Mouse (Mus musculus) testis, postnatal 14 days (tissue): Measurements from ENCODE around the gene Rnf157.
A peak's percentile ranks its signal among the peaks of the same experiment; 100 is the strongest.
"Not testable (repeated sequence)": the region's sequence is repeated elsewhere in the genome, so short reads cannot be mapped to it uniquely, and the experiment has no call there.

ENCODE experiments used
- DNase-seq: peaks from one replicate; pipeline ENCODE4 v3.0.0; 2021; ENCODE audit warnings: low spot score

Gene Rnf157

GRCm38 (mm10) chr11:116433356-116434286, 20.8 kb upstream of the Rnf157 start, which contains the start of gene Ubald2:
TSS of gene Ubald2 (plus strand) at chr11:116434094.
- DNase-seq, result peak; percentile 100

GRCm38 (mm10) chr11:116432593-116433355, 19.9 kb upstream of the Rnf157 start:
- no peak for DNase-seq

- no peak for DNase-seq
Observed at GRCm38 (mm10) chr11:116432127-116432526, 19.3 kb upstream of the Rnf157 start.

- DNase-seq, result no peak
Observed at GRCm38 (mm10) chr11:116431428-116432077, 18.7 kb upstream of the Rnf157 start.

GRCm38 (mm10) chr11:116430723-116431427, 18.0 kb upstream of the Rnf157 start:
- DNase-seq, result no peak

GRCm38 (mm10) chr11:116429862-116430613, 17.2 kb upstream of the Rnf157 start:
- no peak for DNase-seq

- DNase-seq, result no peak
Observed at GRCm38 (mm10) chr11:116428872-116429859, 16.3 kb upstream of the Rnf157 start.

- no peak for DNase-seq
Observed at GRCm38 (mm10) chr11:116426852-116427575, 14.2 kb upstream of the Rnf157 start.

GRCm38 (mm10) chr11:116426328-116426727, 13.5 kb upstream of the Rnf157 start:
- not testable (repeated sequence) for DNase-seq

- DNase-seq, result no peak
Observed at GRCm38 (mm10) chr11:116424621-116425407, 12.0 kb upstream of the Rnf157 start.

GRCm38 (mm10) chr11:116423782-116424620, 11.2 kb upstream of the Rnf157 start:
- DNase-seq, result no peak

- no peak for DNase-seq
Observed at GRCm38 (mm10) chr11:116423214-116423613, 10.4 kb upstream of the Rnf157 start.

- DNase-seq, result no peak
Observed at GRCm38 (mm10) chr11:116422562-116422961, 9.7 kb upstream of the Rnf157 start.

- DNase-seq, result no peak
Observed at GRCm38 (mm10) chr11:116421102-116421501, 8.3 kb upstream of the Rnf157 start.

GRCm38 (mm10) chr11:116418841-116419462, 6.1 kb upstream of the Rnf157 start:
- DNase-seq, result no peak

- DNase-seq, result no peak
Observed at GRCm38 (mm10) chr11:116418194-116418840, 5.5 kb upstream of the Rnf157 start.
